Mouse (Mus musculus): ENCODE data around the gene Tomm70a. TPM values are rescaled to one million over a fixed set of nuclear protein-coding genes. Genes with fewer than 3 reads are reported as not detected.

Tomm70a gene
- total RNA-seq (2021), result 10 to 100 TPM; 39.7 to 40.4 TPM
- long read RNA-seq, experiment 1, full-length matches to known transcripts, result 106 of 128 reads
- long read RNA-seq, experiment 1, partial matches to known transcripts, result 20 of 128 reads
- long read RNA-seq, experiment 1, other reads (novel, unspliced or antisense), result 2 of 128 reads
- long read RNA-seq, experiment 2, full-length matches to known transcripts, result 77 of 94 reads
- long read RNA-seq, experiment 2, partial matches to known transcripts, result 13 of 94 reads
- long read RNA-seq, experiment 2, other reads (novel, unspliced or antisense), result 4 of 94 reads

DNA sequence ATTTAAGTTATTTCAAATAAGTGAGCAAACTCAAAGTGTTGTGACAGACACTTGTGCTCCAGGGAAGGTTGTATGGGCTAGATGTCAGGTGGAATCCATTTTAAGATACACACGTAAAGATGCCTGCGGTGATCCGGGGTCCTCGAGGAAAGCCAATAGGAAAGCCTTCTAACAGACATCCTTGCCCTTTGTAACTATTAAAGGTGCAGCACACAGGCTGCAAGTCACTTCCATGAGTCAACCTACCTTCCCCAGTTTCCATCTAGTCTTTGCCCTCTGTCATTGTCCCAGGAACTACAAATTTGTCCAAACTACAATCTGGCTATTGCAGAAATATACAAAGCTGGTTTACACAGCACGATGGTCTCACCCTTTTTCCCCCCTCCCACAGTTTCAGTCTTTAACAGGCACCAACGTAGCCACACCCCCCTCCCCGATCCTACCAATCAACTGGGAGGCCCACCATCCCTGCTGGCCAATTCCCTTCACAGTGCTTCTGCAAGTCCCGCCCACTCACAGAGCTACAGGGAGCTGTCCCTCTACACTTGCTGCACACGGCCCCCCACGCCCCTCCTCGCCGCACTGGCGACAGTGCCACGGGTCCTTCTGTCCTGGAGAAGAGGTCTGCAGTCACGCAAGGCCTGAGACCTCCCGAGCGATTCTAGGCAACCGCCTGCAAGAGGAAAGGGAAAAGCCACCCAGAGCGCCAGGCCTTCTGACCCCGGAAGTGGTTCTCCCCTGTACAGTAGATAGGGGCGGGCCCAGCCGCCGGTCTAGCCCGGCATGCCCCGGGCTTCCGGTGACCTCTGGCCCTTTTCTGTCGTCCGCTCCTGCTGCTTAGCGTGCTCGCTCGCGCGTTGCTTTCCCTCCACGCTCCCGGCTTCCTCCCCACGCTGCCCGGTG lies at the start of gene Tomm70a:
Gene Tomm70a, plus strand, starts transcription at position 791 of the 903 bp plus-strand sequence.
- DNase-seq, result peak; percentile 89

DNA sequence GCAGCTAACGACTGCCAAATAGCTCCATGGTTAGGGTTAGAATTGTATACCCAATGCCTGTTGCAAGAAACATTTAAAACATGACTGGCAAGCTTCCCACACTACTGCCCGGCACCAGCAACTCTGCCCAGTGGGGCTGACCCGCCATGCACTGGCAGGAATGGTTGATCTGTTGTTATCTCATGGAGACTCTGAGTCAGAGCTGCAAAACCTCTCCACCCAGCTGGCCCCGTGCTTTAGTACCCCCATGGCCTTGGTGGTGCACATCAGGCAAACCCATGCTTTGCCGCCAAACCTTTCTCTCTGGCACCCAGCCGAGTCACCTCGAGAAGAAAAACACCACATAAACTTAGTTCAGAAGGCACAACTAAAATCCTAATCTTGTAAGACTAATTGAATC lies 45.5 kb upstream of the Tomm70a start:
- DNase-seq, result no peak

GRCm38 (mm10) chr16:57079577-57079976 lies 41.9 kb upstream of the Tomm70a start:
- no peak for DNase-seq

DNA sequence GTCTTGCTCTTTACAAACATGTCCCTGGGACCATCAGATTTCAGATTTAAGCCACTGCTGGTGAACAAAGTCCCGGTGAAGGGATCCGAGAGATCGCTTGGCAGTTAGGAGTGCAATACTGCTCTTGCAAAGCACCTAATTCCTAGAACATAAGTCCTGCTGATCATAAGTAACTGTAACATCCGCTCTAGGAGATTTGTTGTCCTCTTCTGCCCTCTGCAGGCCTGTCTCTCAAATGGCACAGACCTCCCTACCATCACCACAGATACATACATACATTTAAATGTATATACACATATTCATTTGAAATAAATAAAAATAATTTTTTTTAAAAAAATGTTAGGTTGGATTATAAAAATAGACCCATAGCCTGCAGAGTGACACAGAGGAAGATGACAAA lies 29.0 kb upstream of the Tomm70a start:
- peak; percentile 18 for DNase-seq

DNA sequence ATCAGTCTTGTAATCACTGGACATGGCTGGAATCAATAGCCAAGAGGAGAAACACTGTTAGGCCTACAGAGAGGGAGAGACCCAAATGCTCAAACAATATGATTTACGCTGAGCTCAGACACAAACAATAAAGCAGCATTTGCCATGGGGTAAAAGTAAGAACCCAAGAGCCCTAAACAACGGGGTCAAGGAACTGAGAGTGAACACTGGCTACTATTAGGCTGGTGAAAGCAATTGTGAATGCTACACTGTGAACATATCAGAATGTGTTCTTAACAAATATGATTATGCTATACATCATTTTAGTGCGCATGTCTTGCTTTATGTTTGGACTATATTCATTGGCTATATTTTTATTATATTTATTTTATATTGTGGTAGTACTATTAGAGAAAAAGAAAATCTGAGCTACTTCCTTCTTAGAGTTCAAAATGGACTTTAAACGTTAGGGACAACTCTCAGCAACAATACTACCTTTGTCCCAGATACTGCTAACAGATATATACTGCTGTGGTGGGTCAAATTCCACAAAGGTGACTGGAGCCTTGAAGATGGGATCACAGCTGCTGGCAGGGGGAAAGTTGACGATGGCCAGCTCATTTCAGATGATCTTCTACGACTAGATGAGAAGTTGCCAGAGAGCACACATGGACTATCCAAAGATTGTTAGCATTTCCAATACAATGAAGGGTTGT lies 28.4 kb upstream of the Tomm70a start:
- no peak for DNase-seq

- no peak for DNase-seq
Observed at GRCm38 (mm10) chr16:57098468-57099144, 22.9 kb upstream of the Tomm70a start.

- no peak for DNase-seq
Observed at GRCm38 (mm10) chr16:57099572-57100237, 21.8 kb upstream of the Tomm70a start.

- DNase-seq, result no peak
Observed at GRCm38 (mm10) chr16:57101174-57101573, 20.3 kb upstream of the Tomm70a start.

DNA sequence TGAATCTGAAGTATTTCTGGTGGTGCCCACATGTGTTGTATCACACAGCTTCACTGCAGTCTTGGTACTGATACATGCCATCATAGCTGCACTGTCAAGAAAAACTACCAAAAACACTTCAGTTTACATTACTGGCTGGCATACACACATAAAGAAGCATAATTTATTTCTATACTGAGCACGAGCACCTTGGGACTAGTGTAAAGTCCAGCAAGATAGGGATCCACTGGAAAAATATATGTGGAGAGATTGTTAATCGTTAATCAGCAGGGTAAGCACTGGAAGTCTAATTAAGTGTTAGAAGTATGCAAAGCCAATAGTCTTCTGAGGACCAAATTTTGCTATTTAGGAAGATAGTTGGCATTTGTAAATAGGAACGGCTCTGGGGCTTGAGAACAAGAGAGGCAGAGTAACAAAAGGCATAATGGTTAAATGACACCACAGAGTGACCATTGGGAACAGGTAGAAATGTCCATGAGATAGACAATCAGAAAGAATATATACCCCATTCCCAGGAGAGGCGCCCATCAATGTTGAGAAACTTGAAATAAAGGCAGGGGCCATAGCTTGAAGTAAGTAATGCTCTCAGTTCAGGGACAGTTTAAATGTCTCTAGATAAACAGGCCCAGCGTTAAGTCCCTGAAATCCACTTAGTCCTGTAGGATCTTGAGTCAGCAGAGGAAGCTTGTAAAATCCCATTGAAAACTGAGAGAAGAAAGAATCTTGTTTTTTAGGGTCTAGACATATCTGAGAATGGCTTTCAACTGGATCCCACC lies 15.1 kb upstream of the Tomm70a start:
- no peak for DNase-seq

- no peak for DNase-seq
Observed at GRCm38 (mm10) chr16:57116066-57116465, 5.4 kb upstream of the Tomm70a start.

DNA sequence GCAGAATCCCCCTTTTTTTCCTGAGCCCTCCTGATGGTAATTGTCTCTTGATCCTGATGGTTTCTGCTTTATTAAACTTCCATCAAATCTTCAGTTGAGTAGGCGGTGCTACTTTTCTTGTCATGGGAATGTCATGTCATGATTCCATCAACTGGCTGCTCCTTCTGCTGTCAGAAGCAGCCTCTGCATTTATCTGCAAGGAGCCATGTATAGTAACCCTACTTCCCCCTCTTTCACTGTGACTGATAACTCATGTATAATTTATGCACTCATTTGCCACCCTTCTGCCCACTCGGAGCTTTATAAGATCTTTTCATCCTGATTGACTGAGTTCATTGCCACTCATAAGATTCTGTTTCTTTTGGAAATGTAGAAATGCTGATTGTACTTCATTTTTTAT lies 3.9 kb upstream of the Tomm70a start:
- DNase-seq, result no peak

DNA sequence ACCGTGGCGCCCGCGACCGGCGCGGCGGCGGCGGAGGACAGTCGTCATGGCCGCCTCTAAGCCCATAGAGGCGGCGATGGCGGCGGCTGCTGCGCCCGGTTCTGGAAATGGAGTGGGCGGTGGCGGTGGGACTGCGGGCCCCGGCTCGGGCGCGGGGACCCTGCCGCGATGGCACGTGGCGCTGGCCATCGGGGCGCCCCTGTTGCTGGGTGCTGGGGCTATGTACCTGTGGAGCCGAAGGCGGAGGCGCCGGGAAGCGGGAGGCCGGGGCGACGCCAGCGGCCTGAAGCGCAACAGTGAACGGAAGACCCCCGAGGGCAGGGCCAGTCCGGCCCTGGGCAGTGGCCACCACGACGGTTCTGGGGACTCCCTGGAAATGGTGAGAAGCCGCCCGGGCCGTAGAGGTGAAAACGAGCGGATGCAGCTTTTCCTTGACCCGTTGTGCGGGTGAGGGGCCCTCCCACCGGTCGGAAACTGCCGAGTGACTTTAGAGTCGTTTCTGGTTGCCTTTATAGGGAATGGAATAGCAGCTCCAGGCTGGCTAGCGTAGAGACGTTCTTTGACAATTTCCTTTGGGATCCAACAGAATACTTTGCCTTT lies 413 bp downstream of the Tomm70a start:
- no peak for DNase-seq

DNA sequence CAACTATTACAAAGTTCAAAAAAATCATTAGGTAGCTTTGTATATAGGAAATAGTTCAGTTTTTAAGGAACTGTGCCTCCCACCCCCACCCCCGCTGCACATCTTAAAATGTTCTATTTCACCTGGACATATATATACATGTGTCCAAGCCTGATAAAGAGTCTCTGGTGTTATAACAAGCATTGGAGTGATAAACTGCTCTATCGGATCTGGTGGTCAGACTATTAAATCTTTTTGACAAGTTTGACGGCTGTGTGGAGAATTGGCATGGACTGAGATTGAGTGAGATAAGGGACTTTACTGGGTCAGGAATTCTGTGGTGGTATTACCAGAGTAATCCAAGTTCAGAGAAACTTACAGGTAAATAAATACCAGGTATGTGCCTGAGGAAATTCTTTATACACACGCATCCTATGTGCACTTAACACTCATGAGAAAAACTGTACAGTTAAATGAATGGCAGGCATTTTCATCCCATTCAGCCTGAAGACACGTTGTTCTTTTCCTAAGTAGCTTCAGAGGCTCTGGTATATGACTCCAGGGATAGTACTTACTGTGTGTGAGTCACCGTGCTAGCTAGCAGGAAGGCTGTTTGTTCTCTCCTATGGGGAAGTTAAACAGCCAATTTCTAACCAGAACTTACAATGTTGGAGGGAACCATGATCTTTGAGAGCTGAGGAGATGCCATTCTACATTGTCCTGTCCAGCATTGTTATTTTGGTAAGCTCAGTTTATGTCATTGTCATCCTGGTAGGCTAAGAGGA lies 1.4 kb downstream of the Tomm70a start:
- DNase-seq, result no peak

- no peak for DNase-seq
Observed at GRCm38 (mm10) chr16:57126268-57126667, 4.8 kb downstream of the Tomm70a start.

DNA sequence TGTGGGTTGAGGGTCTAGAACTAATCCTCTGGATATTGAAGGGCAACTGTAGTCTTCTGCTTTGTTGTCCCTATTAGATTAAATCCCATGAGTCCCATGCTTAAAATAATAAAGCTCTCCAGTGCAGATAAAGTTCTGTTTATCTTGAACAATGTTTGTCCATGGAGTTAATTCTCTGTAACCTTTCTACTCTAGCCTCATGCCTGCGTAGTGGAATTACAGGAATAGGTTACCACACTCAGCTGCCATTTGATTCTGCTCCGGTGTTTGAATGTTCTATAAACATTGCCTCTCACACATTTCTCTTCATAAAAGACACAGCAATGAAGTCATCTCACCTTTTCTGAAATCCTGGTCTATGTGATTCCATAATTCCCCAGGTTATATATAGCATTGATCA lies 6.3 kb downstream of the Tomm70a start:
- no peak for DNase-seq

GRCm38 (mm10) chr16:57130752-57131400 lies 9.4 kb downstream of the Tomm70a start:
- DNase-seq, result no peak

DNA sequence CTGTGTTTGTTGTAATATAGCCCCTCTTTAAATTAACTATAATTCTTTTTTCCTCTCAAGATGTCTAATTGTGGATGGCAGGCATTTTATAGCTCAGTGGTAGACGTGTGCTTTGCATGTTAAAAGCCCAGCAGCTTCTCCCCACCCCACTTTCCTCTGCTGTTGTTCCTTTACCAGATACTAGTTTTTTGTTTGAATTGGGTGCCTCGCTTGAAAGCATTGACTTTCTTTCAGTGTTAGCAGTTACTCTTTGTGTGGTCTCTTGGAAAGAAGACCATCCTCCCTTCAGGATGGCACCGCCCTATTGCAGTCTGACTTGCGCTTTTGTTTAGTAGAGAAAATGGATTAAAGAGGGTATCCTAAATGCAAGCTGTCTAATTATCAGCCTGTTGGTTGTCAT lies 10.0 kb downstream of the Tomm70a start:
- DNase-seq, result no peak

DNA sequence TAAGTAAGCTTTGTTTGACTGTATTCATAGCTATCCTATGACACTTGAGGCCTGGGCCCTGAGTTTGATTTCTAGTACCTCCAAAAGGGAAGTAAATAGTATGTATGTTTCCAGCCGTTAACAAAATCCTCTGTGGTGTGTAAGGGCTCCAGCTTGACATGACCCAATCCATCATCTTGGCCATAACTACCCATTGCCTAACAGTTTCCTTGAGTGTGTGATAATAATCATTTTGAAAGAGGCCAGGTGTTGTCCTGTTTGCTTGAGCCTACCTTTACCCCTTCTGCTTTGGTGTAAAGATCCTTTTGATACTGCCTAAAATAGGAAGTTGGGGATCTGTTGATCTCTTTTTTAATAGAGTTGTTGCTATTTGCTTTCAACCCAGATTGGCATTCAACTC lies 10.8 kb downstream of the Tomm70a start:
- DNase-seq, result no peak

- no peak for DNase-seq
Observed at GRCm38 (mm10) chr16:57133611-57134010, 12.1 kb downstream of the Tomm70a start.
